Mouse (Mus musculus): ENCODE data around the gene Hapln4.

- no peak for TF ChIP-seq CTCF (conservative IDR thresholded peaks at IDR 0.05; ENCODE audit: insufficient read depth, insufficient read length, low read depth, low read length)
- no peak for TF ChIP-seq POLR2A (IDR thresholded peaks at IDR 0.05; ENCODE audit: low read depth, low read length)
Observed at GRCm38 (mm10) chr8:70130066-70130465, 46.8 kb downstream of the Hapln4 start.

All from kidney, adult 2 months (tissue).